ENCODE assay signal across 12 mouse cellular contexts in the genomic region with DNA sequence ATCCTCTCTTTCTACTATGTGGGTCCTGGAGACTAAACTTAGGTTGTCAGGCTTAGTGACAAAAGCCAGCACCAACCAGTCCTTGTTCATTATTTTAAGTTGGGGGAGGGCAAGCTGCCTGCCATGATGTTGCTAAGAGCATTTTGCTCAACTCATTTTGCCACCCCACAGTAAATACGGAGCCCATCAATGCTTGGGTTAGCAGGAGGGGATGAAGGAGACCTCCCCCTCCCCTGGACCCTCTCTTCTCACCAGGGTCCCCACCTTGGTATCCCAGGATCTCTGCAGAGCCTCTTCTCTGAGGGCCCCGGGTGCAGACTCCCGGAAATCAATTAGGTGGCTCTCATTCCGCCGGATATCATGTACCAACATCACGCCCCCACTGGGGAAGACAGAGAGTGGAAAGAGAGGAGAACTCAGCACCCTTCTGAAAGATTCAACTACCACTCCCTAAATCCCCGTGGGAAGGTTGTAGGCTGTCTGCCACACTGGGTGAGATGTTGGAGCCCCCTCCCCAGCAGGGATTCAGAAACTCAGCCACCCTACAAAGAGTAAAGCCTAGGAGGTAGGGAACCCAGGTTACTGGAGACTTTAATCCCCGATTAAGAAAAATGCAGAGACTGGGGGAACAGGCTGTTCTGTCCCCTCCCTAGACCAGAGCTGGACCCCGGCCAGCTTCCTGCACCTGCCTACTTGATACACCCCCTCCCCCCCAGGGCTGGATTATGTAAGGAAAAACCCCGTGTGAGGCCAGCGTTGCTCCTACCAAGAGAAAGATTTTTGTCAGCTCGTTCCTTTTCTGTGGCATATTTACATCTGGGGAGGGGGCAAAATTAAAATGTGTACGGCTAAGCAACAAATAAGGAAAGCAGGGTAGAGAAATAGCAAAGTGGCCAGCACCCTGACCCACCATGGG. TPM values are rescaled to one million over a fixed set of nuclear protein-coding genes. Genes with fewer than 3 reads are reported as not detected.
A peak's percentile ranks its signal among the peaks of the same experiment; 100 is the strongest.
DNase-seq lines count a peak whose midpoint lies in the region; ATAC-seq and TF ChIP-seq lines count a peak whose summit lies in the region.
"Had no signal": no experiment of that assay in that cellular context is flagged by ENCODE, and none has a peak within 500 bp of the region (broad histone marks: within the 10 kb centered on the region; RNA-seq: fewer than 3 reads in every experiment).

No protein-coding gene starts in this region.

- no peaks in the 10 kb centered on the region; the same call in 1 of the 2 replicates for H3K4me1 ChIP-seq in lung, postnatal 0 days (ENCODE audit: insufficient read depth, low read depth, low read length)
- peaks cover 3% of the 10 kb centered on the region; the same call in 1 of the 2 replicates for H3K4me1 ChIP-seq in neural tube, embryonic 15.5 days
- H3K4me1 ChIP-seq: hindbrain, embryonic 15.5 days; stomach, embryonic 15.5 days had no signal

- WGBS in lung, postnatal 0 days: 47% methylated on average over 13 of the region's 13 CpGs
- 73% methylated on average over 13 of the region's 13 CpGs for WGBS in neural tube, embryonic 15.5 days

- no peak for ATAC-seq in cerebellum, adult (ENCODE audit: insufficient number of reproducible peaks, low FRiP score, low TSS enrichment)
- peak; percentile 50; the same call in 1 of the 2 replicates for ATAC-seq in lung, postnatal 0 days
- ATAC-seq in neural tube, embryonic 15.5 days (ENCODE audit: low FRiP score): no peak

- no peak for TF ChIP-seq POLR2A in brain, embryonic 14.5 days (IDR thresholded peaks at IDR 0.05; ENCODE audit: borderline replicate concordance, extremely low read depth, insufficient read depth, insufficient read length, poor library complexity, severe bottlenecking)

- no peaks in the 10 kb centered on the region for H3K36me3 ChIP-seq in lung, postnatal 0 days (ENCODE audit: insufficient read depth, low read length)
- peaks cover 46% of the 10 kb centered on the region for H3K36me3 ChIP-seq in neural tube, embryonic 15.5 days
- H3K36me3 ChIP-seq: stomach, embryonic 15.5 days had no signal

- no peak overlapping the region for H3K9ac ChIP-seq in lung, postnatal 0 days (replicated peaks; ENCODE audit: low read depth)
- no peak overlapping the region for H3K9ac ChIP-seq in neural tube, embryonic 15.5 days (replicated peaks)
- H3K9ac ChIP-seq: hindbrain, embryonic 15.5 days; neural tube, embryonic 13.5 days; stomach, embryonic 15.5 days had no signal

- no peak for TF ChIP-seq CTCF in brain, embryonic 14.5 days (IDR thresholded peaks at IDR 0.05; ENCODE audit: borderline replicate concordance, extremely low read depth, insufficient read depth, insufficient read length)
- TF ChIP-seq CTCF in lung, postnatal 0 days (IDR thresholded peaks at IDR 0.05): no peak

- H3K4me2 ChIP-seq in lung, postnatal 0 days (replicated peaks; ENCODE audit: low read depth, low read length): no peak overlapping the region
- no peak overlapping the region for H3K4me2 ChIP-seq in neural tube, embryonic 15.5 days
- H3K4me2 ChIP-seq: hindbrain, embryonic 15.5 days; neural tube, embryonic 13.5 days; stomach, embryonic 15.5 days had no signal

- no peak overlapping the region for H3K27ac ChIP-seq in lung, postnatal 0 days (ENCODE audit: low read length)
- no peak overlapping the region for H3K27ac ChIP-seq in neural tube, embryonic 15.5 days (replicated peaks)
- H3K27ac ChIP-seq: hindbrain, embryonic 15.5 days; neural tube, embryonic 13.5 days; stomach, embryonic 15.5 days had no signal

- H3K9me3 ChIP-seq in lung, postnatal 0 days (ENCODE audit: low read length): no peaks in the 10 kb centered on the region
- H3K9me3 ChIP-seq in neural tube, embryonic 15.5 days (replicated peaks): no peaks in the 10 kb centered on the region
- H3K9me3 ChIP-seq: hindbrain, embryonic 15.5 days; neural tube, embryonic 13.5 days; stomach, embryonic 15.5 days had no signal

- DNase-seq in cerebellum, adult 9-10 months: peak; percentile 73
- peak; percentile 57 for DNase-seq in kidney, adult 9 months
- DNase-seq in kidney, adult 11 months: no peak
- DNase-seq in brain, embryonic 14.5 days (ENCODE audit: low read depth): peak; percentile 81
- peak; percentile 47 for DNase-seq in lung, postnatal 0 days (ENCODE audit: low spot score)
- DNase-seq in frontal cortex, postnatal 14 days (ENCODE audit: low spot score in 2 of 2): no peak
- DNase-seq: heart, adult 18-20 months had no signal

- TF ChIP-seq EP300 in lung, postnatal 0 days (IDR thresholded peaks at IDR 0.05): 0 out of 2 replicates have a peak, but pooled peaks have one; percentile 14

- H3K27me3 ChIP-seq in lung, postnatal 0 days (replicated peaks; ENCODE audit: insufficient read depth, low read length): no peaks in the 10 kb centered on the region
- H3K27me3 ChIP-seq in neural tube, embryonic 15.5 days (replicated peaks): no peaks in the 10 kb centered on the region
- H3K27me3 ChIP-seq: hindbrain, embryonic 15.5 days; neural tube, embryonic 13.5 days; stomach, embryonic 15.5 days had no signal

- no peak overlapping the region for H3K4me3 ChIP-seq in lung, postnatal 0 days (ENCODE audit: low read depth, low read length)
- no peak overlapping the region for H3K4me3 ChIP-seq in neural tube, embryonic 15.5 days (replicated peaks)
- H3K4me3 ChIP-seq: hindbrain, embryonic 15.5 days; neural tube, embryonic 13.5 days; stomach, embryonic 15.5 days had no signal

RNA-seq across cellular contexts. Expression of a gene that starts 13.1 kb away (rescaled TPM):
- 26.5 and 29.5 TPM in 2 replicates for polyA plus RNA-seq in brain, embryonic 14.5 days (2012; rRNA removed)
- 15.0 and 16.8 TPM in 2 replicates for polyA plus RNA-seq in lung, postnatal 0 days (2015; fragmentation: Nextera tagmentation; extraction: Ambion mirVana)
- 24.0 and 29.4 TPM in 2 replicates for polyA plus RNA-seq in neural tube, embryonic 15.5 days (2015; fragmentation: Nextera tagmentation; extraction: Ambion mirVana)

RNA-seq across cellular contexts. Expression of a gene that starts 13.3 kb away (rescaled TPM):
- polyA plus RNA-seq in brain, embryonic 14.5 days (2012; rRNA removed): 160 and 237 TPM in 2 replicates
- polyA plus RNA-seq in lung, postnatal 0 days (2015; fragmentation: Nextera tagmentation; extraction: Ambion mirVana): 1.0 and 1.2 TPM in 2 replicates
- 80.2 and 94.7 TPM in 2 replicates for polyA plus RNA-seq in neural tube, embryonic 15.5 days (2015; fragmentation: Nextera tagmentation; extraction: Ambion mirVana)

RNA-seq across cellular contexts. Expression of a gene that starts 31.0 kb away (rescaled TPM):
- polyA plus RNA-seq in brain, embryonic 14.5 days (2012; rRNA removed): 56.8 and 75.2 TPM in 2 replicates
- 16.7 and 20.0 TPM in 2 replicates for polyA plus RNA-seq in lung, postnatal 0 days (2015; fragmentation: Nextera tagmentation; extraction: Ambion mirVana)
- 18.8 and 18.9 TPM in 2 replicates for polyA plus RNA-seq in neural tube, embryonic 15.5 days (2015; fragmentation: Nextera tagmentation; extraction: Ambion mirVana)

Comparison
In these comparisons a context has a peak if more than half of its experiments do, and no peak if none do; other contexts are left out.
1. DNase-seq: peak in cerebellum, adult 9-10 months (single experiment), kidney, adult 9 months (single experiment), brain, embryonic 14.5 days (single experiment) and lung, postnatal 0 days (single experiment); none in kidney, adult 11 months (single experiment) and frontal cortex, postnatal 14 days (0 of 2).
2. RNA of a gene that starts 13.3 kb away (polyA plus RNA-seq): 160 to 237 TPM in brain, embryonic 14.5 days and 80.2 to 94.7 TPM in neural tube, embryonic 15.5 days; 1.0 to 1.2 TPM in lung, postnatal 0 days; every median in the first group is over 10 times any median in the second.